Mouse (Mus musculus): ENCODE data around the gene Bsph1. TPM values are rescaled to one million over a fixed set of nuclear protein-coding genes. Genes with fewer than 3 reads are reported as not detected.
"Not testable (repeated sequence)": the region's sequence is repeated elsewhere in the genome, so short reads cannot be mapped to it uniquely, and the experiment has no call there.

Bsph1 gene
- not detected in 2 replicates for polyA plus RNA-seq (2014; fragmentation: Nextera tagmentation; extraction: Ambion mirVana)

- not testable (repeated sequence) for DNase-seq (ENCODE audit: low spot score); H3K9ac ChIP-seq (ENCODE audit: low read length); ATAC-seq (ENCODE audit: insufficient number of reproducible peaks, low FRiP score, low TSS enrichment, low read depth); H3K4me1 ChIP-seq (ENCODE audit: control insufficient read depth, insufficient read depth, low read length); H3K36me3 ChIP-seq (ENCODE audit: control insufficient read depth, insufficient read depth, low read length); H3K4me2 ChIP-seq (ENCODE audit: low read depth, severe bottlenecking); H3K27me3 ChIP-seq (ENCODE audit: control insufficient read depth, insufficient read depth, low read length); H3K4me3 ChIP-seq (ENCODE audit: low read depth, low read length); H3K9me3 ChIP-seq (ENCODE audit: control insufficient read depth, low read length); H3K27ac ChIP-seq (replicated peaks; ENCODE audit: low read depth, low read length)
- WGBS = 82% methylated on average over 1 of the region's 1 CpGs
These were observed at the start of gene Bsph1 for GRCm38 (mm10) chr7:13450541-13450940. Gene Bsph1, plus strand, starts transcription at chr7:13450841.

GRCm38 (mm10) chr7:13511539-13511938, 60.9 kb downstream of the Bsph1 start:
- no peaks in the 10 kb centered on the region for H3K4me1 ChIP-seq (ENCODE audit: control insufficient read depth, insufficient read depth, low read length)
- no peak for DNase-seq (ENCODE audit: low spot score)
- no peak overlapping the region for H3K9ac ChIP-seq (ENCODE audit: low read length)
- H3K36me3 ChIP-seq (ENCODE audit: control insufficient read depth, insufficient read depth, low read length) = no peaks in the 10 kb centered on the region
- ATAC-seq (ENCODE audit: insufficient number of reproducible peaks, low FRiP score, low TSS enrichment, low read depth) = no peak
- no peaks in the 10 kb centered on the region for H3K27me3 ChIP-seq (ENCODE audit: control insufficient read depth, insufficient read depth, low read length)
- 70% methylated on average over 1 of the region's 1 CpGs for WGBS
- H3K9me3 ChIP-seq (ENCODE audit: control insufficient read depth, low read length) = no peaks in the 10 kb centered on the region
- H3K27ac ChIP-seq (replicated peaks; ENCODE audit: low read depth, low read length) = no peak overlapping the region
- H3K4me2 ChIP-seq (ENCODE audit: low read depth, severe bottlenecking) = no peak overlapping the region
- no peak overlapping the region for H3K4me3 ChIP-seq (ENCODE audit: low read depth, low read length)

Other genes starting within 250 kb of the Bsph1 start
- gene Vmn1r89, start 237.8 kb upstream of the Bsph1 start, polyA plus RNA-seq (2014; fragmentation: Nextera tagmentation; extraction: Ambion mirVana) = not detected in 2 replicates
- 173 and 185 TPM in 2 replicates for gene Lig1, start 173.6 kb upstream of the Bsph1 start, polyA plus RNA-seq (2014; fragmentation: Nextera tagmentation; extraction: Ambion mirVana)
- gene Zswim9, start 172.1 kb upstream of the Bsph1 start, polyA plus RNA-seq (2014; fragmentation: Nextera tagmentation; extraction: Ambion mirVana) = 5.1 and 5.8 TPM in 2 replicates
- gene Pla2g4c, start 126.2 kb upstream of the Bsph1 start, polyA plus RNA-seq (2014; fragmentation: Nextera tagmentation; extraction: Ambion mirVana) = 1.8 and 1.9 TPM in 2 replicates
- not detected in 2 replicates for gene Cabp5, start 52.7 kb upstream of the Bsph1 start, polyA plus RNA-seq (2014; fragmentation: Nextera tagmentation; extraction: Ambion mirVana)
- gene Bsph2, start 120.2 kb downstream of the Bsph1 start, polyA plus RNA-seq (2014; fragmentation: Nextera tagmentation; extraction: Ambion mirVana) = not detected in 2 replicates
- not detected in 2 replicates for gene Sult2a5, start 173.1 kb downstream of the Bsph1 start, polyA plus RNA-seq (2014; fragmentation: Nextera tagmentation; extraction: Ambion mirVana)